27 mouse cellular contexts compared by ENCODE assay signal in the genomic region with DNA sequence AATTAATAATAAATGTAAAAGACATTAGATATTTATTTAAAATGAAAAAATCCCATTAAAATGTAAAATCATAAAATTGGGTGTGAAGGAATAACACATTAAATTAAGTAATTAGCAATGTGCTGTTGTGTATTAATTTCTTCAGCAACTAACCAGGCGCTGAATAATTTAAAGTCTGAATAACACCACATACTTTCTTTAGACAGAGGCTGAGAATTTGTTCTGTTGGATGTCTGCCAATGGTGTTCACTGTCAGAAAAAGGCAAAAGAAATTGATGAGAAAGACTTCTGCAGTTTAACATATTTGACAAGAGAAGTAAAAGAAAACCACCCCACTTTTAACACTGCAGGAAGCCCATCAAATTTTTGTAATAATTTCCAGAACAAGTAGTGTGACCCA.
A peak's percentile ranks its signal among the peaks of the same experiment; 100 is the strongest.
DNase-seq lines count a peak whose midpoint lies in the region; ATAC-seq and TF ChIP-seq lines count a peak whose summit lies in the region.
"Had no signal": no experiment of that assay in that cellular context is flagged by ENCODE, and none has a peak within 500 bp of the region (broad histone marks: within the 10 kb centered on the region; RNA-seq: fewer than 3 reads in every experiment).

No protein-coding gene starts in this region.

- no peak overlapping the region for H3K4me3 ChIP-seq in embryonic facial prominence, embryonic 14.5 days (ENCODE audit: low read depth, low read length)
- no peak overlapping the region for H3K4me3 ChIP-seq in embryonic facial prominence, embryonic 10.5 days
- H3K4me3 ChIP-seq in hindbrain, postnatal 0 days (ENCODE audit: low read length), result no peak overlapping the region
- H3K4me3 ChIP-seq in hindbrain, embryonic 12.5 days, result no peak overlapping the region
- no peak overlapping the region for H3K4me3 ChIP-seq in lung, embryonic 14.5 days (ENCODE audit: low read depth, low read length)
- H3K4me3 ChIP-seq in forebrain, embryonic 16.5 days (replicated peaks; ENCODE audit: low read length), result no peak overlapping the region
- H3K4me3 ChIP-seq: embryonic facial prominence, embryonic 15.5 days; heart, embryonic 12.5 days; neural tube, embryonic 15.5 days; stomach, embryonic 15.5 days had no signal

- no peaks in the 10 kb centered on the region for H3K36me3 ChIP-seq in embryonic facial prominence, embryonic 14.5 days (ENCODE audit: control insufficient read depth, insufficient read depth, low read length)
- no peaks in the 10 kb centered on the region for H3K36me3 ChIP-seq in embryonic facial prominence, embryonic 10.5 days (replicated peaks)
- H3K36me3 ChIP-seq in hindbrain, postnatal 0 days (ENCODE audit: insufficient read depth, low read length), result no peaks in the 10 kb centered on the region
- H3K36me3 ChIP-seq in hindbrain, embryonic 12.5 days, result no peaks in the 10 kb centered on the region
- H3K36me3 ChIP-seq in lung, embryonic 14.5 days (ENCODE audit: insufficient read depth), result no peaks in the 10 kb centered on the region
- H3K36me3 ChIP-seq in forebrain, embryonic 16.5 days (ENCODE audit: control insufficient read depth, insufficient read depth), result no peaks in the 10 kb centered on the region
- H3K36me3 ChIP-seq: embryonic facial prominence, embryonic 15.5 days; heart, embryonic 12.5 days; neural tube, embryonic 15.5 days; stomach, embryonic 15.5 days had no signal

- no peak overlapping the region for H3K4me2 ChIP-seq in embryonic facial prominence, embryonic 14.5 days (ENCODE audit: low read depth, low read length)
- no peak overlapping the region for H3K4me2 ChIP-seq in hindbrain, postnatal 0 days (ENCODE audit: low read depth, low read length)
- no peak overlapping the region for H3K4me2 ChIP-seq in hindbrain, embryonic 12.5 days (replicated peaks)
- no peak overlapping the region for H3K4me2 ChIP-seq in lung, embryonic 14.5 days
- H3K4me2 ChIP-seq in forebrain, embryonic 16.5 days (ENCODE audit: low read length), result no peak overlapping the region
- H3K4me2 ChIP-seq: embryonic facial prominence, embryonic 15.5 days; heart, embryonic 12.5 days; midbrain, embryonic 11.5 days; neural tube, embryonic 15.5 days; stomach, embryonic 15.5 days had no signal

- peak; percentile 46 for DNase-seq in embryonic facial prominence, embryonic 14.5 days (ENCODE audit: low spot score)
- no peak for DNase-seq in embryonic facial prominence, embryonic 10.5 days (ENCODE audit: low spot score)
- peak; percentile 28 for DNase-seq in hindbrain, postnatal 0 days (ENCODE audit: low spot score)
- peak; percentile 59 for DNase-seq in lung, embryonic 14.5 days
- no peak for DNase-seq in lung, postnatal 25 days (ENCODE audit: low spot score)
- DNase-seq in heart, adult 8-10 months (ENCODE audit: low spot score), result no peak
- DNase-seq: adrenal gland, postnatal 10 days; cerebellum, adult 18-20 months; gastrocnemius, postnatal 25 days; heart, adult 11 months; kidney, adult 9 months; kidney, postnatal 14 days; layer of hippocampus, adult 9-11 months; liver; lung, adult 2 months; lung, postnatal 14 days; right cerebral cortex, postnatal 25 days had no signal

- 54% methylated on average over 1 of the region's 1 CpGs for WGBS in embryonic facial prominence, embryonic 14.5 days
- WGBS in embryonic facial prominence, embryonic 10.5 days, result 87% methylated on average over 1 of the region's 1 CpGs
- 39% methylated on average over 1 of the region's 1 CpGs for WGBS in hindbrain, postnatal 0 days
- WGBS in hindbrain, embryonic 12.5 days, result 76% methylated on average over 1 of the region's 1 CpGs
- WGBS in lung, embryonic 14.5 days, result 38% methylated on average over 1 of the region's 1 CpGs
- 26% methylated on average over 1 of the region's 1 CpGs for WGBS in forebrain, embryonic 16.5 days

- H3K4me1 ChIP-seq in embryonic facial prominence, embryonic 14.5 days (ENCODE audit: control insufficient read depth, insufficient read depth, low read length), result no peaks in the 10 kb centered on the region
- H3K4me1 ChIP-seq in embryonic facial prominence, embryonic 10.5 days, result no peaks in the 10 kb centered on the region
- no peaks in the 10 kb centered on the region for H3K4me1 ChIP-seq in hindbrain, postnatal 0 days (ENCODE audit: insufficient read depth, low read length)
- no peaks in the 10 kb centered on the region for H3K4me1 ChIP-seq in hindbrain, embryonic 12.5 days
- no peaks in the 10 kb centered on the region for H3K4me1 ChIP-seq in lung, embryonic 14.5 days (ENCODE audit: insufficient read depth)
- H3K4me1 ChIP-seq in forebrain, embryonic 16.5 days (replicated peaks; ENCODE audit: control insufficient read depth, insufficient read depth, low read length), result no peaks in the 10 kb centered on the region
- H3K4me1 ChIP-seq: embryonic facial prominence, embryonic 15.5 days; heart, embryonic 12.5 days; neural tube, embryonic 15.5 days; stomach, embryonic 15.5 days had no signal

- no peak overlapping the region for H3K9ac ChIP-seq in embryonic facial prominence, embryonic 14.5 days (ENCODE audit: low read depth, low read length)
- no peak overlapping the region for H3K9ac ChIP-seq in hindbrain, postnatal 0 days (replicated peaks; ENCODE audit: low read length)
- H3K9ac ChIP-seq in hindbrain, embryonic 12.5 days, result no peak overlapping the region
- no peak overlapping the region for H3K9ac ChIP-seq in lung, embryonic 14.5 days
- H3K9ac ChIP-seq in forebrain, embryonic 16.5 days (replicated peaks; ENCODE audit: low read depth, low read length), result no peak overlapping the region
- H3K9ac ChIP-seq: embryonic facial prominence, embryonic 15.5 days; heart, embryonic 12.5 days; liver, embryonic 14.5 days; neural tube, embryonic 15.5 days; stomach, embryonic 15.5 days had no signal

- no peak overlapping the region for H3K27ac ChIP-seq in embryonic facial prominence, embryonic 14.5 days (replicated peaks; ENCODE audit: low read depth, low read length)
- H3K27ac ChIP-seq in embryonic facial prominence, embryonic 10.5 days (replicated peaks), result no peak overlapping the region
- H3K27ac ChIP-seq in hindbrain, postnatal 0 days, result no peak overlapping the region
- no peak overlapping the region for H3K27ac ChIP-seq in hindbrain, embryonic 12.5 days
- no peak overlapping the region for H3K27ac ChIP-seq in lung, embryonic 14.5 days (ENCODE audit: low read depth)
- no peak overlapping the region for H3K27ac ChIP-seq in forebrain, embryonic 16.5 days (ENCODE audit: low read length)
- H3K27ac ChIP-seq: embryonic facial prominence, embryonic 15.5 days; liver, embryonic 14.5 days; neural tube, embryonic 15.5 days; stomach, embryonic 15.5 days had no signal

- H3K9me3 ChIP-seq in embryonic facial prominence, embryonic 14.5 days (ENCODE audit: control insufficient read depth, low read length), result no peaks in the 10 kb centered on the region
- H3K9me3 ChIP-seq in embryonic facial prominence, embryonic 10.5 days, result no peaks in the 10 kb centered on the region
- no peaks in the 10 kb centered on the region for H3K9me3 ChIP-seq in hindbrain, postnatal 0 days (ENCODE audit: low read length)
- H3K9me3 ChIP-seq in hindbrain, embryonic 12.5 days (replicated peaks), result no peaks in the 10 kb centered on the region
- H3K9me3 ChIP-seq in lung, embryonic 14.5 days (ENCODE audit: low read depth, low read length), result no peaks in the 10 kb centered on the region
- H3K9me3 ChIP-seq in forebrain, embryonic 16.5 days (ENCODE audit: control insufficient read depth, low read length), result no peaks in the 10 kb centered on the region
- H3K9me3 ChIP-seq: embryonic facial prominence, embryonic 15.5 days; heart, embryonic 12.5 days; neural tube, embryonic 15.5 days; stomach, embryonic 15.5 days had no signal

- no peak for ATAC-seq in embryonic facial prominence, embryonic 14.5 days (ENCODE audit: low read depth)
- no peak for ATAC-seq in hindbrain, postnatal 0 days
- ATAC-seq in hindbrain, embryonic 12.5 days (ENCODE audit: low FRiP score), result no peak
- no peak for ATAC-seq in lung, embryonic 14.5 days (ENCODE audit: insufficient read depth)
- peak; percentile 64 for ATAC-seq in forebrain, embryonic 16.5 days
- ATAC-seq: intestine, embryonic 16.5 days had no signal

- H3K27me3 ChIP-seq in embryonic facial prominence, embryonic 14.5 days (replicated peaks; ENCODE audit: control insufficient read depth, insufficient read depth, low read length), result no peaks in the 10 kb centered on the region
- H3K27me3 ChIP-seq in embryonic facial prominence, embryonic 10.5 days (replicated peaks; ENCODE audit: low read depth, poor library complexity, severe bottlenecking), result no peaks in the 10 kb centered on the region
- no peaks in the 10 kb centered on the region for H3K27me3 ChIP-seq in hindbrain, postnatal 0 days (ENCODE audit: insufficient read depth, low read length)
- no peaks in the 10 kb centered on the region for H3K27me3 ChIP-seq in hindbrain, embryonic 12.5 days
- H3K27me3 ChIP-seq in lung, embryonic 14.5 days (ENCODE audit: insufficient read depth, low read length), result no peaks in the 10 kb centered on the region
- no peaks in the 10 kb centered on the region for H3K27me3 ChIP-seq in forebrain, embryonic 16.5 days (replicated peaks; ENCODE audit: control insufficient read depth, insufficient read depth, low read length)
- H3K27me3 ChIP-seq: CH12.LX; embryonic facial prominence, embryonic 15.5 days; heart, embryonic 12.5 days; neural tube, embryonic 15.5 days; stomach, embryonic 15.5 days had no signal

- no peak for TF ChIP-seq CTCF in hindbrain, postnatal 0 days (IDR thresholded peaks at IDR 0.05; ENCODE audit: low read depth)
- no peak for TF ChIP-seq CTCF in lung, embryonic 14.5 days (IDR thresholded peaks at IDR 0.05; ENCODE audit: low read depth)

Comparison
In these comparisons a context has a peak if more than half of its experiments do, and no peak if none do; other contexts are left out.
1. DNase-seq: peak in embryonic facial prominence, embryonic 14.5 days (single experiment), hindbrain, postnatal 0 days (single experiment) and lung, embryonic 14.5 days (single experiment); none in embryonic facial prominence, embryonic 10.5 days (single experiment), lung, postnatal 25 days (single experiment) and heart, adult 8-10 months (single experiment).